Mouse (Mus musculus) right cerebral cortex, postnatal 10 days (tissue): ENCODE measurements around the gene Plekhg2.

ENCODE experiments used
- DNase-seq, 2 experiments: peaks; one replicate each; pipeline ENCODE4 v3.0.0; 2021; ENCODE audit warnings: low spot score in 2 of 2

The Plekhg2 gene

GRCm38 (mm10) chr7:28338108-28338998 lies 34.0 kb downstream of the Plekhg2 start, which contains the start of gene Supt5:
Gene Supt5 (minus strand): TSS chr7:28338746.
- peak; percentile 98 to 99 for DNase-seq

- no peak for DNase-seq
These were observed 36.9 kb downstream of the Plekhg2 start for GRCm38 (mm10) chr7:28335471-28335870.

- DNase-seq: no peak
These were observed 37.9 kb downstream of the Plekhg2 start for GRCm38 (mm10) chr7:28334534-28334933.

- DNase-seq: no peak
These were observed 44.1 kb downstream of the Plekhg2 start for GRCm38 (mm10) chr7:28328260-28328659.

- no peak for DNase-seq
These were observed 45.9 kb downstream of the Plekhg2 start for GRCm38 (mm10) chr7:28326457-28326856.

- no peak for DNase-seq
These were observed 47.1 kb downstream of the Plekhg2 start for GRCm38 (mm10) chr7:28325293-28325692.

GRCm38 (mm10) chr7:28321974-28322720 lies 50.3 kb downstream of the Plekhg2 start:
- DNase-seq: no peak

GRCm38 (mm10) chr7:28318714-28319113 lies 53.7 kb downstream of the Plekhg2 start:
- DNase-seq: no peak

GRCm38 (mm10) chr7:28318036-28318435 lies 54.4 kb downstream of the Plekhg2 start:
- no peak for DNase-seq

- peak; percentile 99 for DNase-seq
These were observed 60.4 kb downstream of the Plekhg2 start, which contains the start of gene Timm50 for GRCm38 (mm10) chr7:28311926-28312543. Gene Timm50 (minus strand): TSS chr7:28312072.

- DNase-seq: no peak
These were observed 61.1 kb downstream of the Plekhg2 start for GRCm38 (mm10) chr7:28311151-28311925.

- DNase-seq: no peak
These were observed 62.7 kb downstream of the Plekhg2 start for GRCm38 (mm10) chr7:28309737-28310136.
